Mouse (Mus musculus): ENCODE data around the gene St6gal1. TPM values are rescaled to one million over a fixed set of nuclear protein-coding genes. Genes with fewer than 3 reads are reported as not detected.

The St6gal1 gene
- polyA plus RNA-seq, 1 experiment from 2014 or later = 34.9 TPM

GRCm38 (mm10) chr16:23232691-23233090 lies 8.2 kb downstream of the St6gal1 start:
- 79% methylated on average over 7 of the region's 7 CpGs for WGBS
- Histone ChIP-seq H3K27me3 (ENCODE audit: control insufficient read depth, insufficient read depth, low read length) (no peaks in the 10 kb centered on the region), H3K27ac (replicated peaks; ENCODE audit: low read depth, low read length) (no peak overlapping the region), H3K9ac (replicated peaks; ENCODE audit: low read length) (no peak overlapping the region), H3K36me3 (replicated peaks; ENCODE audit: control insufficient read depth, insufficient read depth, low read depth, low read length) (0 out of 2 replicates have a peak, but pooled peaks cover 2% of the 10 kb centered on the region), H3K9me3 (replicated peaks; ENCODE audit: control insufficient read depth, low read length) (no peaks in the 10 kb centered on the region), H3K4me2 (ENCODE audit: low read depth, low read length) (no peak overlapping the region), H3K4me1 (ENCODE audit: control insufficient read depth, insufficient read depth, low read length) (no peaks in the 10 kb centered on the region; the same call in 1 of the 2 replicates), H3K4me3 (ENCODE audit: low read depth, low read length) (no peak overlapping the region)
- DNase-seq (ENCODE audit: low spot score) (no peak), ATAC-seq (replicated peaks; ENCODE audit: insufficient number of reproducible peaks, low FRiP score, low TSS enrichment, low read depth) (no peak)

GRCm38 (mm10) chr16:23233496-23233895 lies 9.0 kb downstream of the St6gal1 start:
- Histone ChIP-seq H3K4me2 (ENCODE audit: low read depth, low read length) (no peak overlapping the region), H3K9ac (replicated peaks; ENCODE audit: low read length) (no peak overlapping the region), H3K4me3 (ENCODE audit: low read depth, low read length) (no peak overlapping the region), H3K36me3 (replicated peaks; ENCODE audit: control insufficient read depth, insufficient read depth, low read depth, low read length) (0 out of 2 replicates have a peak, but pooled peaks cover 2% of the 10 kb centered on the region), H3K4me1 (ENCODE audit: control insufficient read depth, insufficient read depth, low read length) (no peaks in the 10 kb centered on the region; the same call in 1 of the 2 replicates), H3K27me3 (ENCODE audit: control insufficient read depth, insufficient read depth, low read length) (no peaks in the 10 kb centered on the region), H3K27ac (replicated peaks; ENCODE audit: low read depth, low read length) (no peak overlapping the region), H3K9me3 (replicated peaks; ENCODE audit: control insufficient read depth, low read length) (no peaks in the 10 kb centered on the region)
- DNase-seq (ENCODE audit: low spot score) (no peak), ATAC-seq (replicated peaks; ENCODE audit: insufficient number of reproducible peaks, low FRiP score, low TSS enrichment, low read depth) (no peak)
- 89% methylated on average over 10 of the region's 10 CpGs for WGBS

DNA sequence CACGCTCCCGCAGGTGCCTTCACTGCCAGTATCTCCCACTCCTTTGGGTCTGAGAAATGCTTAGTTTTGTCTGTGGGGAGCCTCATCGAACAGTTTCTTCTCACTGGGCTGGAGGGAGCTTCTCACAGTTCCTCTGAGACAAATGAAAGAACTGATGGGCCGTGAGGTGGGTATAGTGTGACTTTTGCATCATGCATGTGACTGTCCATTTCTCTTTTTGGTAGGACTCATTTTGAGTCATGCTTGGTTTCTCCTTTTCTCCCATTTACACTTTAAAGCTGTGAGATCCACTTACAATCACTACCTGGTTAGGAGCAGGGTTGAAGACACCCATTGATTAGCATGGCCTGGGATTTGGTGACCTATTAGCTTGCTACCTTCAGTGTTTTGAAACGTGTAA lies 10.0 kb downstream of the St6gal1 start:
- no peaks in the 10 kb centered on the region; the same call in 1 of the 2 replicates for H3K4me1 ChIP-seq (ENCODE audit: control insufficient read depth, insufficient read depth, low read length)
- no peak overlapping the region for H3K4me3 ChIP-seq (ENCODE audit: low read depth, low read length)
- 92% methylated on average over 5 of the region's 5 CpGs for WGBS
- 0 out of 2 replicates have a peak, but pooled peaks cover 2% of the 10 kb centered on the region for H3K36me3 ChIP-seq (replicated peaks; ENCODE audit: control insufficient read depth, insufficient read depth, low read depth, low read length)
- no peaks in the 10 kb centered on the region for H3K27me3 ChIP-seq (ENCODE audit: control insufficient read depth, insufficient read depth, low read length)
- no peak for DNase-seq (ENCODE audit: low spot score)
- H3K27ac ChIP-seq (replicated peaks; ENCODE audit: low read depth, low read length) = no peak overlapping the region
- H3K4me2 ChIP-seq (ENCODE audit: low read depth, low read length) = no peak overlapping the region
- no peak overlapping the region for H3K9ac ChIP-seq (replicated peaks; ENCODE audit: low read length)
- no peaks in the 10 kb centered on the region for H3K9me3 ChIP-seq (replicated peaks; ENCODE audit: control insufficient read depth, low read length)
- no peak for ATAC-seq (replicated peaks; ENCODE audit: insufficient number of reproducible peaks, low FRiP score, low TSS enrichment, low read depth)

DNA sequence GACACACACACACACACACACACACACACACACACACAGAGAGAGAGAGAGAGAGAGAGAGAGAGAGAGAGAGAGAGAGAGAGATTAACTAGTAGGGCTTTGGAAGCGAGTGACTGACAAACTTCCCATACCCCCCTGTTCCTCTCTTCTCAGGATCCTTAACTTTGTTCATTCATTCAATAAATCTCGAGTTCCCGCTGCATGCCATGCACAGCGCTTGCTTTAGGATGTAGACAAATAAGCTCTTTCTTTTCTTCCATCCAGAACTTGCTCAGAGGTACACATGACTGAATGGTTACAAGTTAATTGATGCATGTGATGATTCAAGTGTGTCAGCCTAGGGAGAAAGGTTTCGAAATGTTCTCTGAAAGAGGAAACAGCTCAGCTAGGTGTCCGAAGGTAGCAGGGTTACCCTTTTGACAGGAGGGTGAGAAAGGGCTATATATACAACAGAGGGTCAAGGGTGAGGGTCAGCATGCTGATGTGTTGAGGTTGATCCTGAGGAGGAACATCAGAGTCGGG lies 10.7 kb downstream of the St6gal1 start:
- H3K4me3 ChIP-seq (ENCODE audit: low read depth, low read length) = no peak overlapping the region
- H3K9me3 ChIP-seq (replicated peaks; ENCODE audit: control insufficient read depth, low read length) = no peaks in the 10 kb centered on the region
- 0 out of 2 replicates have a peak, but pooled peaks cover 2% of the 10 kb centered on the region for H3K36me3 ChIP-seq (replicated peaks; ENCODE audit: control insufficient read depth, insufficient read depth, low read depth, low read length)
- DNase-seq (ENCODE audit: low spot score) = no peak
- no peaks in the 10 kb centered on the region for H3K27me3 ChIP-seq (ENCODE audit: control insufficient read depth, insufficient read depth, low read length)
- no peak for ATAC-seq (replicated peaks; ENCODE audit: insufficient number of reproducible peaks, low FRiP score, low TSS enrichment, low read depth)
- H3K4me2 ChIP-seq (ENCODE audit: low read depth, low read length) = no peak overlapping the region
- 70% methylated on average over 7 of the region's 7 CpGs for WGBS
- H3K9ac ChIP-seq (replicated peaks; ENCODE audit: low read length) = no peak overlapping the region
- H3K27ac ChIP-seq (replicated peaks; ENCODE audit: low read depth, low read length) = no peak overlapping the region
- H3K4me1 ChIP-seq (ENCODE audit: control insufficient read depth, insufficient read depth, low read length) = peaks cover under 1% of the 10 kb centered on the region

GRCm38 (mm10) chr16:23239583-23239982 lies 15.0 kb downstream of the St6gal1 start:
- ATAC-seq (replicated peaks; ENCODE audit: insufficient number of reproducible peaks, low FRiP score, low TSS enrichment, low read depth) (no peak; the same call in 1 of the 2 replicates), DNase-seq (ENCODE audit: low spot score) (no peak)
- 65% methylated on average over 6 of the region's 6 CpGs for WGBS
- Histone ChIP-seq H3K9me3 (replicated peaks; ENCODE audit: control insufficient read depth, low read length) (no peaks in the 10 kb centered on the region), H3K4me1 (ENCODE audit: control insufficient read depth, insufficient read depth, low read length) (peaks cover 7% of the 10 kb centered on the region; the same call in 1 of the 2 replicates), H3K4me2 (ENCODE audit: low read depth, low read length) (no peak overlapping the region), H3K27ac (replicated peaks; ENCODE audit: low read depth, low read length) (no peak overlapping the region), H3K36me3 (replicated peaks; ENCODE audit: control insufficient read depth, insufficient read depth, low read depth, low read length) (no peaks in the 10 kb centered on the region), H3K9ac (replicated peaks; ENCODE audit: low read length) (no peak overlapping the region), H3K4me3 (ENCODE audit: low read depth, low read length) (no peak overlapping the region), H3K27me3 (ENCODE audit: control insufficient read depth, insufficient read depth, low read length) (no peaks in the 10 kb centered on the region)

GRCm38 (mm10) chr16:23240049-23240949 lies 15.8 kb downstream of the St6gal1 start:
- no peaks in the 10 kb centered on the region for H3K9me3 ChIP-seq (replicated peaks; ENCODE audit: control insufficient read depth, low read length)
- H3K4me1 ChIP-seq (ENCODE audit: control insufficient read depth, insufficient read depth, low read length) = peaks cover 7% of the 10 kb centered on the region; the same call in 1 of the 2 replicates
- H3K4me2 ChIP-seq (ENCODE audit: low read depth, low read length) = no peak overlapping the region
- H3K9ac ChIP-seq (replicated peaks; ENCODE audit: low read length) = no peak overlapping the region
- 42% methylated on average over 13 of the region's 13 CpGs for WGBS
- H3K27me3 ChIP-seq (ENCODE audit: control insufficient read depth, insufficient read depth, low read length) = no peaks in the 10 kb centered on the region
- no peak overlapping the region for H3K4me3 ChIP-seq (ENCODE audit: low read depth, low read length)
- ATAC-seq (replicated peaks; ENCODE audit: insufficient number of reproducible peaks, low FRiP score, low TSS enrichment, low read depth) (no peak), DNase-seq (ENCODE audit: low spot score) (no peak)
- no peaks in the 10 kb centered on the region for H3K36me3 ChIP-seq (replicated peaks; ENCODE audit: control insufficient read depth, insufficient read depth, low read depth, low read length)
- H3K27ac ChIP-seq (replicated peaks; ENCODE audit: low read depth, low read length) = no peak overlapping the region

DNA sequence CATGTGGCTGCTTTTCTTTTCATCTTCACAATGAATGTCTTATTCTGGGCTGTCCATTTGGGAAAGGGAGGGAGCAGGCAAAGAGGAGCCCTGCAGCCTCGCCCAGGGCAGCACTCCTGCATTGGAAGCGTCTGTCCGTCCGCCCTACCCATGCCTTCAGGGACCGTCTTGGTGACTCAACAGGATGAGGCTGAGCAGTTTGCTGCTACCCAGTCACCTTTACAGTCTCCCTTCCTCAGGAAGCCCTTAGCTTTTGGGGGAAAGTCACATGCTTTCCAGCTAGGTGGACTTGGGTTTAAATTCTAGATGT lies 16.4 kb downstream of the St6gal1 start:
- DNase-seq (ENCODE audit: low spot score) (no peak), ATAC-seq (replicated peaks; ENCODE audit: insufficient number of reproducible peaks, low FRiP score, low TSS enrichment, low read depth) (no peak)
- Histone ChIP-seq H3K27me3 (ENCODE audit: control insufficient read depth, insufficient read depth, low read length) (no peaks in the 10 kb centered on the region), H3K4me3 (ENCODE audit: low read depth, low read length) (no peak overlapping the region), H3K36me3 (replicated peaks; ENCODE audit: control insufficient read depth, insufficient read depth, low read depth, low read length) (no peaks in the 10 kb centered on the region), H3K27ac (replicated peaks; ENCODE audit: low read depth, low read length) (no peak overlapping the region), H3K4me1 (ENCODE audit: control insufficient read depth, insufficient read depth, low read length) (peaks cover 7% of the 10 kb centered on the region; the same call in 1 of the 2 replicates), H3K9me3 (replicated peaks; ENCODE audit: control insufficient read depth, low read length) (no peaks in the 10 kb centered on the region), H3K4me2 (ENCODE audit: low read depth, low read length) (no peak overlapping the region), H3K9ac (replicated peaks; ENCODE audit: low read length) (no peak overlapping the region)
- WGBS = 46% methylated on average over 5 of the region's 5 CpGs

Data from embryonic facial prominence, embryonic 11.5 days (tissue).